Mouse (Mus musculus) midbrain, postnatal 0 days (tissue): ENCODE data around the gene Cby3. TPM values are rescaled to one million over a fixed set of nuclear protein-coding genes. Genes with fewer than 3 reads are reported as not detected.
"Not testable (repeated sequence)": the region's sequence is repeated elsewhere in the genome, so short reads cannot be mapped to it uniquely, and the experiment has no call there.

Experiments used
- ATAC-seq: fragments of 200-750 bp; cut with Nextera tagmentation; 2 replicates; pipeline ENCODE4 v1.8.0; 2017; ENCODE audit warnings: moderate number of reproducible peaks, mild to moderate bottlenecking, moderate TSS enrichment, moderate library complexity; ENCODE audit not compliant: low FRiP score
- DNase-seq: peaks from one replicate; pipeline ENCODE4 v3.0.0-alpha.2; 2015; ENCODE audit warnings: low spot score
- H3K27ac ChIP-seq: fragments of 300-500 bp; sonication (generic); 2 replicates; pipeline ENCODE4 v1.5.1; 2014; ENCODE audit warnings: low read depth, mild to moderate bottlenecking, low read length, mixed read lengths
- H3K27me3 ChIP-seq: fragments of 300-500 bp; sonication (generic); 2 replicates; pipeline ENCODE4 v1.6.1; 2014; ENCODE audit warnings: low read length, control low read depth, mixed read lengths; ENCODE audit not compliant: insufficient read depth
- H3K36me3 ChIP-seq: fragments of 300-500 bp; sonication (generic); 2 replicates; pipeline ENCODE4 v1.6.1; 2014; ENCODE audit warnings: low read length, control low read depth, mixed read lengths; ENCODE audit not compliant: insufficient read depth
- H3K4me1 ChIP-seq: fragments of 300-500 bp; sonication (generic); 2 replicates; pipeline ENCODE4 v1.6.1; 2014; ENCODE audit warnings: mild to moderate bottlenecking, control low read depth, antibody characterized with exemption, low read length, mixed read lengths; ENCODE audit not compliant: insufficient read depth
- H3K4me2 ChIP-seq: fragments of 300-500 bp; sonication (generic); 2 replicates; pipeline ENCODE4 v1.6.1; 2014; ENCODE audit warnings: low read depth, mild to moderate bottlenecking, low read length, mixed read lengths; ENCODE audit not compliant: poor library complexity, severe bottlenecking
- H3K4me3 ChIP-seq: fragments of 300-500 bp; sonication (generic); 2 replicates; pipeline ENCODE4 v1.5.1; 2014; ENCODE audit warnings: low read depth, mild to moderate bottlenecking, low read length, moderate library complexity
- H3K9ac ChIP-seq: fragments of 300-500 bp; sonication (generic); replicated peaks from 2 replicates; pipeline ENCODE4 v1.6.1; 2014; ENCODE audit warnings: mild to moderate bottlenecking, low read length, moderate library complexity, mixed read lengths; ENCODE audit not compliant: poor library complexity, severe bottlenecking
- H3K9me3 ChIP-seq: fragments of 300-500 bp; sonication (generic); 2 replicates; pipeline ENCODE4 v1.6.1; 2016; ENCODE audit warnings: low read length, control low read depth
- CTCF ChIP-seq: IDR thresholded peaks from 2 replicates; pipeline ENCODE4 v1.5.1; 2016; ENCODE audit warnings: antibody characterized with exemption, mild to moderate bottlenecking
- WGBS: fragments of 180-500 bp; shearing (Covaris S2); extraction: QIAGEN DNeasy Blood & Tissue Kit; methylation state at CpG from one replicate; pipeline ENCODE4 v1.1.7; 2014; 5-methylcytosine and 5-hydroxymethylcytosine counted together
- polyA plus RNA-seq: library from polyadenylated mRNA; unstranded; fragments of >200 nt; fragmentation: Nextera tagmentation; extraction: Ambion mirVana; gene quantifications from 2 replicates; pipeline ENCODE4 v1.2.1, GENCODE M21; 2015
- total RNA-seq: library from RNA; depleted of rRNA; stranded (reverse); fragments of >200 nt; gene quantifications from 2 replicates; pipeline ENCODE4 v1.2.3, GENCODE M21; 2014; rRNA removed

The Cby3 gene
- total RNA-seq (0.71 TPM in 1 of 2 replicates, not detected in the other), polyA plus RNA-seq (0.92 and 1.8 TPM in 2 replicates)

GRCm38 (mm10) chr11:50354162-50354561 lies at the start of gene Cby3:
Gene Cby3 (plus strand): TSS chr11:50354462.
- Histone ChIP-seq H3K9ac (no peak within 1 kb of the TSS), H3K4me3 (no peak within 1 kb of the TSS), H3K4me2 (no peak within 1 kb of the TSS), H3K4me1 (no peaks in the 10 kb centered on the region), H3K9me3 (no peaks in the 10 kb centered on the region), H3K27me3 (no peaks in the 10 kb centered on the region), H3K27ac (no peak within 1 kb of the TSS), H3K36me3 (no peaks in the 10 kb centered on the region)
- ATAC-seq (no peak), DNase-seq (no peak)
- TF ChIP-seq CTCF = no peak

GRCm38 (mm10) chr11:50312803-50313202 lies 41.5 kb upstream of the Cby3 start:
- Histone ChIP-seq H3K27ac (no peak overlapping the region), H3K9ac (no peak overlapping the region), H3K36me3 (peaks cover 13% of the 10 kb centered on the region), H3K4me3 (no peak overlapping the region), H3K9me3 (no peaks in the 10 kb centered on the region), H3K4me1 (no peaks in the 10 kb centered on the region), H3K4me2 (no peak overlapping the region), H3K27me3 (no peaks in the 10 kb centered on the region)
- no peak for ATAC-seq
- TF ChIP-seq CTCF = no peak
- no peak for DNase-seq
- WGBS = 82% methylated on average over 2 of the region's 2 CpGs

GRCm38 (mm10) chr11:50319343-50319742 lies 34.9 kb upstream of the Cby3 start:
- peak; percentile 12; the same call in 1 of the 2 replicates for TF ChIP-seq CTCF
- ATAC-seq, H3K9me3 ChIP-seq, H3K4me1 ChIP-seq, H3K4me3 ChIP-seq, H3K27ac ChIP-seq, DNase-seq, H3K4me2 ChIP-seq, H3K9ac ChIP-seq, H3K36me3 ChIP-seq, H3K27me3 ChIP-seq: not testable (repeated sequence)
- 87% methylated on average over 4 of the region's 4 CpGs for WGBS

- 94% methylated on average over 6 of the region's 6 CpGs for WGBS
- ATAC-seq (no peak), DNase-seq (no peak)
- Histone ChIP-seq H3K9ac (no peak overlapping the region), H3K4me2 (no peak overlapping the region), H3K9me3 (no peaks in the 10 kb centered on the region), H3K27me3 (no peaks in the 10 kb centered on the region), H3K4me1 (peaks cover 13% of the 10 kb centered on the region; the same call in 1 of the 2 replicates), H3K4me3 (no peak overlapping the region), H3K27ac (no peak overlapping the region), H3K36me3 (no peaks in the 10 kb centered on the region)
- no peak for TF ChIP-seq CTCF
These were observed 33.0 kb upstream of the Cby3 start for GRCm38 (mm10) chr11:50321239-50321638.

- Histone ChIP-seq H3K4me3 (no peak overlapping the region), H3K27ac (no peak overlapping the region), H3K9ac (no peak overlapping the region), H3K36me3 (no peaks in the 10 kb centered on the region), H3K4me2 (no peak overlapping the region), H3K4me1 (peaks cover 13% of the 10 kb centered on the region; the same call in 1 of the 2 replicates), H3K27me3 (no peaks in the 10 kb centered on the region), H3K9me3 (no peaks in the 10 kb centered on the region)
- ATAC-seq (no peak), DNase-seq (no peak)
- no peak for TF ChIP-seq CTCF
These were observed 31.9 kb upstream of the Cby3 start for GRCm38 (mm10) chr11:50322345-50322744.

- H3K4me3 ChIP-seq = peak overlapping the region; percentile 87; the same call in 1 of the 2 replicates
- H3K4me1 ChIP-seq = peaks cover 13% of the 10 kb centered on the region; the same call in 1 of the 2 replicates
- H3K9me3 ChIP-seq = no peaks in the 10 kb centered on the region
- no peak for ATAC-seq
- peak overlapping the region; percentile 66 for H3K4me2 ChIP-seq
- H3K9ac ChIP-seq = peak overlapping the region; percentile 98; the same call in 1 of the 2 replicates
- no peak overlapping the region for H3K27ac ChIP-seq
- no peak for TF ChIP-seq CTCF
- 44% methylated on average over 1 of the region's 1 CpGs for WGBS
- no peak for DNase-seq
- no peaks in the 10 kb centered on the region for H3K36me3 ChIP-seq
- H3K27me3 ChIP-seq = no peaks in the 10 kb centered on the region
These were observed 30.4 kb upstream of the Cby3 start for GRCm38 (mm10) chr11:50323843-50324242.
